Mouse (Mus musculus) stomach, postnatal 0 days (tissue): ENCODE data around the gene Actl9. TPM values are rescaled to one million over a fixed set of nuclear protein-coding genes. Genes with fewer than 3 reads are reported as not detected.

ENCODE experiments used
- ATAC-seq: fragments of 200-750 bp; cut with Nextera tagmentation; 2 replicates; pipeline ENCODE4 v1.8.0; 2017; ENCODE audit not compliant: low FRiP score, low TSS enrichment
- DNase-seq: peaks from one replicate; pipeline ENCODE4 v3.0.0-alpha.2; 2016; ENCODE audit warnings: low spot score
- H3K27ac ChIP-seq: fragments of 300-500 bp; sonication (generic); replicated peaks from 2 replicates; pipeline ENCODE4 v1.5.1; 2014; ENCODE audit warnings: mild to moderate bottlenecking, control low read depth
- H3K27me3 ChIP-seq: fragments of 300-500 bp; sonication (generic); 2 replicates; pipeline ENCODE4 v1.6.1; 2014; ENCODE audit warnings: low read length; ENCODE audit not compliant: control insufficient read depth, insufficient read depth
- H3K36me3 ChIP-seq: fragments of 300-500 bp; sonication (generic); 2 replicates; pipeline ENCODE4 v1.6.1; 2014; ENCODE audit warnings: low read length, mixed read lengths; ENCODE audit not compliant: control insufficient read depth, insufficient read depth
- H3K4me1 ChIP-seq: fragments of 300-500 bp; sonication (generic); replicated peaks from 2 replicates; pipeline ENCODE4 v1.6.1; 2014; ENCODE audit warnings: antibody characterized with exemption; ENCODE audit not compliant: control insufficient read depth, insufficient read depth
- H3K4me2 ChIP-seq: fragments of 300-500 bp; sonication (generic); replicated peaks from 2 replicates; pipeline ENCODE4 v1.6.1; 2014; ENCODE audit warnings: low read depth, mild to moderate bottlenecking, control low read depth, moderate library complexity
- H3K4me3 ChIP-seq: fragments of 300-500 bp; sonication (generic); 2 replicates; pipeline ENCODE4 v1.5.1; 2014; ENCODE audit warnings: low read depth, low read length, control low read depth
- H3K9ac ChIP-seq: fragments of 300-500 bp; sonication (generic); 2 replicates; pipeline ENCODE4 v1.6.1; 2014; ENCODE audit warnings: mild to moderate bottlenecking, low read length, control low read depth, mixed read lengths
- H3K9me3 ChIP-seq: fragments of 300-500 bp; sonication (generic); 2 replicates; pipeline ENCODE4 v1.6.1; 2016; ENCODE audit warnings: low read length; ENCODE audit not compliant: control insufficient read depth
- CTCF ChIP-seq: IDR thresholded peaks from 2 replicates; pipeline ENCODE4 v1.5.1; 2016; ENCODE audit warnings: antibody characterized with exemption, low read depth, mild to moderate bottlenecking, moderate library complexity
- EP300 ChIP-seq: optimal IDR thresholded peaks from 2 replicates; pipeline ENCODE3; 2016; ENCODE audit warnings: antibody characterized with exemption
- WGBS: fragments of 180-500 bp; shearing (Covaris S2); extraction: QIAGEN DNeasy Blood & Tissue Kit; methylation state at CpG from one replicate; pipeline ENCODE4 v1.1.7; 2014; 5-methylcytosine and 5-hydroxymethylcytosine counted together
- polyA plus RNA-seq: library from polyadenylated mRNA; unstranded; fragments of >200 nt; fragmentation: Nextera tagmentation; extraction: Ambion mirVana; gene quantifications from 2 replicates; pipeline ENCODE4 v1.2.1, GENCODE M21; 2015

The Actl9 gene
- polyA plus RNA-seq, result not detected in 2 replicates

DNA sequence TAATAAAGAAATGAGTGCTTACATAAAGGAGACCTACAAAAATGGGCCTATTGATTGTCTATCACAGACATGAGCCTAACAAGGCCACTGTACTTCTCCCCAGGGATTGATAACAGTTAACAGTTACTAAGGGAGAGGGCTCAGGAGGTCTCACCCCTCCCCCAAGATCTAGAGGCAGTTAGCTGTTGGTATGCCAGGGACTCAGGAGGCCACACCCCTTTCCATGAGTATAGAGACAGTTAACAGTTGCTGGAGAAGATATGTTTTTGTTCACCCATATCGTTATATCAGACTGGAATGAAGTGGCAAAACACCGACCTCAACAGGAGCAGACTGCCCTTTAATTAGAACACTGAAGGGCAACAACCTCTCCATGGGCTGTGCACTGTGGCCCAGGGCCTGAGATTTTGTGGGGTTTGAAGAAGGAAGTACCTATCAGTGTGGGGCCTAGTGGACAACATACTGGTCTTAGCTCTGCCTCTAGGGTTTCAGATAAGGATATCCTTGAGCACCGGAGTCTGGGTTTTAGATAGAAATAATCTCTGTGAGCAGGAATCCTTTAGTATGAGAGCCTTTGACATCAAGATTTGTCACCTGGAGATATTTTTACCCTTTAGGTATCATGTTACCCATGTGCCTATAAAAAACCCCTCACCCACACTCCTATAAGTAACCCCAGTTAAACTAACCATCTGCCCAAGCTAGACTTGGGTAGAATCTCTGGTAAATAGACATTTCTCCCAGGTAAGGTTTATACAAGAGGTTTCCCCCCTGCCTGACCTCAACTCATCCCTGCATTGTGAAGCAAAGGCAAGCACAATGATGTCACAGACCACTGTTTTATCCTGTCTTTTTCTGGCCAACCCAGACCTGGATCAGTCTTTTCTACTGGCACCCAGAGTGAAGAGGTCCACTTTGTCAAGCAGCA is at the start of gene Actl9:
Actl9 (plus strand) TSS at position 878 of the 928 bp plus-strand sequence.
- Histone ChIP-seq H3K27me3 (no peaks in the 10 kb centered on the region), H3K4me3 (no peak within 1 kb of the TSS), H3K27ac (no peak within 1 kb of the TSS), H3K36me3 (no peaks in the 10 kb centered on the region), H3K9ac (no peak within 1 kb of the TSS), H3K4me2 (no peak within 1 kb of the TSS), H3K4me1 (no peaks in the 10 kb centered on the region), H3K9me3 (no peaks in the 10 kb centered on the region)
- no peak for DNase-seq
- 80% methylated on average over 3 of the region's 3 CpGs for WGBS
- no peak for TF ChIP-seq CTCF
- TF ChIP-seq EP300, result no peak
- no peak for ATAC-seq

DNA sequence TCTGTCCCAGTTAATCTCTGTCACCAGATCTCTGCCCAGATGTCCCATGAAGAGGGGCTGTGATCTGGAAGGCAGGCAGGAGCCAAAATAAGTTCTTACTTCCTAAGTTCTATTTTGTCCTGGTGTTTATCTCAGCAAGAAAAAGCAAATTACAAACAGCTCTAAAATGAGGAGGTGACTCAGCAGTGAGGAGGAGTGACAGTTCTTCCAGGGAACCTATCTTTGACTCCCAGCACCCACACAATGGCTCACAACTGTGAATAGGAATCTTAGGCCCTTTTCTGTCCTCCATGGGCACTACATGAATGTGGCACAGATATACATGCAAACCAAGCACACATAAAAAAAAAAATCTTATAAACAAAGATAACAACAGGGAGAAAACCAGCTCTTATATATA is 47.0 kb upstream of the Actl9 start:
- no peak overlapping the region for H3K4me3 ChIP-seq
- ATAC-seq (no peak), DNase-seq (no peak)
- H3K4me1 ChIP-seq, result no peaks in the 10 kb centered on the region
- H3K9me3 ChIP-seq, result no peaks in the 10 kb centered on the region
- H3K9ac ChIP-seq, result no peak overlapping the region
- no peak overlapping the region for H3K4me2 ChIP-seq
- TF ChIP-seq EP300, result no peak
- TF ChIP-seq CTCF, result no peak
- H3K36me3 ChIP-seq, result peaks cover 11% of the 10 kb centered on the region; the same call in 1 of the 2 replicates
- no peak overlapping the region for H3K27ac ChIP-seq
- no peaks in the 10 kb centered on the region for H3K27me3 ChIP-seq

DNA sequence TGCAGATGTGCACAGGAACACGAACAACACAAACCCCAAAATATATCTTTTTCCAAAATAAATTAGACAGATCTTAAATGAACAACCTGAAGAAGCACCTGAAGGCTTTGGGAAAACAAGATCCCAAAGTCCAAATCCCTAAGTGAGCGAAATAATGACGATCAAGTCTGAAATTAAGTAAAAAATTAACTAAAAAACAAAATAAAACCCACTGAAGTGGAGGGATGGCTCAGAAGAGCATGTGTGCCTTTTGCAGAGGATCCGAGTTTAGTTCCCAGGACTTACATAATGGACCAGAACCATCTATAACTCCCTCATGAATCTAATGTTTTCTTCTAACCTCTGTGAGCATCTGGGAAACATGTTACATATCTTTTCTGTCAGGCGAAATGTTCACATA is 40.4 kb upstream of the Actl9 start:
- Histone ChIP-seq H3K9ac (no peak overlapping the region), H3K9me3 (no peaks in the 10 kb centered on the region), H3K27ac (no peak overlapping the region), H3K4me1 (no peaks in the 10 kb centered on the region), H3K4me2 (no peak overlapping the region), H3K4me3 (no peak overlapping the region), H3K27me3 (no peaks in the 10 kb centered on the region), H3K36me3 (no peaks in the 10 kb centered on the region)
- TF ChIP-seq EP300 (no peak), CTCF (no peak)
- ATAC-seq (no peak), DNase-seq (no peak)
- WGBS, result 97% methylated on average over 5 of the region's 5 CpGs

DNA sequence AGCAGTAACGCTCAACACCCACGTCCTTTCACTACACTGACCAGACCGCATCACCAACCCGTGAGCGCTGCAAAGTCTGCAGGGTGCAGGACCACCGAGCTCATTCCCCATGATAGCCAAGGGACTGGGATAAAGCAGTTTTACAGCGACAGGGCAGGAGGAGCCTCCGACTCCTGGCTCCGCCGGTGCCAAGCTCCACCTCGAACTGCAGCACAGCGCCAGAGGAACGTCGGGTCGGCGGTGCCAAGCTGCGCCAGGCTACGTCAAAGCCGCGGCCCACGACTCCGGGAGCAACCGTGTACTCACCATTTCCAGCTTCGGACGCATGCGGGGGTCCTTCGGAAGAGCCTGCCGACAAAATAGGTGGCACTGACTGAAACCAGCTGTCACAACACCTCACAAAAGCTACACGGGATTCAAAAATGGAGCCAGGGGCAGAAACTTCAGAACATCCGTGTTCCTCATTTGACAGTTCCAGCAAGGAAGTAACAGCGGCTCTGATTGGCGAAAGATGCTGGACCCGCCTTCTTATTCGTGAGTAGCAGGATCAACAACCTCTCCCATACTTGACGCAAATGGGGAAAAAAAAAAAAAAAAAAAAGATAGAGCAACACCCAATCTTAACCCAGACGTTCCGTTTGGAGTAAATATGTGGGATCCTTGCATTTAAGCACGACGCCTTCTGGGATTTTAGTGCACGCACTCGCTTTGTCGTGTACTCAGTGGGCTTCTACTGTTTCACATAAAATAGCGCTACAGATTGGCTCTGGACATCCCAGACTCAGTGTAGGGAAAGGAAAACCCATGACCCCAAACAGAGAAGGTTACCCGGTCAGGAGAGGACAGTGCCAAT is 38.3 kb upstream of the Actl9 start, which contains the start of gene Zfp101:
Zfp101 (minus strand) TSS at position 460 of the 853 bp plus-strand sequence.
- no peak for TF ChIP-seq CTCF
- TF ChIP-seq EP300, result no peak
- H3K27ac ChIP-seq, result peak within 1 kb of the TSS; percentile 74
- no peaks in the 10 kb centered on the region for H3K4me1 ChIP-seq
- DNase-seq (peak; percentile 92), ATAC-seq (peak; percentile 100)
- H3K27me3 ChIP-seq, result no peaks in the 10 kb centered on the region
- peak within 1 kb of the TSS; percentile 63 for H3K9ac ChIP-seq
- no peaks in the 10 kb centered on the region for H3K9me3 ChIP-seq
- under 1% methylated on average over 44 of the region's 44 CpGs for WGBS
- peak within 1 kb of the TSS; percentile 69 for H3K4me2 ChIP-seq
- peak within 1 kb of the TSS; percentile 66 for H3K4me3 ChIP-seq
- H3K36me3 ChIP-seq, result no peaks in the 10 kb centered on the region

DNA sequence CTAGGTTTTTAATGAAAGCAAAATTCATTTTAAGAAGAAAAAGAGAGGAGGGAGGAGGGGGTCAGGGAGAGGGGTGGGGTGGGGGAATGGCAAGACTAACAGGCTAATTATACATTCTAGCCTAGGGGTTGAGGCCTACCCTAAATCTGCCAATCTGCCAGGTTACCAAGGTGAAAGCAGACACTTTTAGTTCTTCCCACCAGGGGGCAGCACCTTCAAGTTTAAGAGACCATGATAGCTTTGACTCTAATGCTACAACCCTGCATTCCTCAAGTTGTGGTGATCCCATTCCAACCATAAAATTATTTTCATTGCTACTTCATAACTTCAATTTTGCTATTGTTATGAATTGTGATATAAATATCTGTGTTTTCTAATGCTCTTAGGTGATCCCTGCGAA is 6.5 kb downstream of the Actl9 start:
- 50% methylated on average over 1 of the region's 1 CpGs for WGBS

More for the DNA sequence above, 6.5 kb downstream of the Actl9 start:
- DNase-seq, result peak; percentile 71
- Histone ChIP-seq H3K9me3 (no peaks in the 10 kb centered on the region), H3K4me2 (no peak overlapping the region), H3K27ac (no peak overlapping the region), H3K27me3 (no peaks in the 10 kb centered on the region), H3K4me1 (no peaks in the 10 kb centered on the region), H3K9ac (no peak overlapping the region), H3K36me3 (no peaks in the 10 kb centered on the region), H3K4me3 (no peak overlapping the region)
- ATAC-seq, result peak; percentile 70; the same call in 1 of the 2 replicates
- TF ChIP-seq EP300 (no peak), CTCF (peak; percentile 83)
